Mouse (Mus musculus) common myeloid progenitor, adult 5-6 weeks (primary cell): ENCODE data around the gene Sema5a. TPM values are rescaled to one million over a fixed set of nuclear protein-coding genes. Genes with fewer than 3 reads are reported as not detected.

Experiments
- ATAC-seq: replicated peaks from 2 replicates; pipeline ENCODE4 v1.8.0; 2016; ENCODE audit warnings: low read depth, mild to moderate bottlenecking, moderate TSS enrichment, inconsistent platforms; ENCODE audit not compliant: poor library complexity, severe bottlenecking
- total RNA-seq: library from RNA; stranded (forward); fragments of 200-1000, 187-1606 nt; gene quantifications from 2 replicates; pipeline ENCODE4 v1.2.3, GENCODE M21; 2017

The Sema5a gene
- total RNA-seq, 1 experiment from 2014 or later, result not detected

DNA sequence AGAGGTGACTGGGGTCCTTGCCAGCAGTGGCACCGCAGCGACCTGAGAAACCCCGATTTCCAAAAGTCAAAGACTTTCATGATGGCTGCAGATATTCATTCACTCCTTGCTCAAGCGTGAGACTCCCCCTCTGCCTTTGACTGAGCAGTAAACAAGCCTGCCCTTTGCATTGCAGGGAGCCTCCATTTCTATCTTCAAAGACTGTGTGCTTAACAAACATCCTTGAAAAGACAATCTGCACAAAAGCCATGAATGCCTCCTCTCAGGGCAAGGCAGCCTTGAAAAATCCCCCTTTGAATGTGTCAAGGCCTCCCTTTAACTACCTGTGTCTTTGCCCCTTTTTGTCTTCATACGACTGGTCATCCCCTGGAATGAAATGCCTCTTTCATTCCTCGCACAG is 51.9 kb downstream of the Sema5a start:
- no peak for ATAC-seq

DNA sequence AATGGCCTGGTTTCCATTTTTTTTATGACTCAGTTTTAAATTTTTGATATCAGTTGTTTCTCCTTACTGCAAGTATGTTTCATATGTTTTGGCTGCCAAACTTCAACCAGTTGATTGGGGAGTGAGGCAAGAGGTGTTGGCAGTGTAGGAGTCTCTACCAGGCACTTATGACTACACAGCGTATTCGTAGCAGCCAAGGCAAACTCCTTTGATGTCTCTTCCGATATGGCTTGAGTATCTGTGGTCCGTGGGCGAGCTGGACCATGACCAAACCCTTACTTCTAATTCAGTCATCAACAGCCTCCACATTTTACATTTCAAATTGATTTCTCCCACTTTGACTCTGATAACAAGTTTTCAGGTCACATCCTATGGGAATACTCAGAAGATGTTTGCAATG is 52.7 kb downstream of the Sema5a start:
- ATAC-seq, result no peak

DNA sequence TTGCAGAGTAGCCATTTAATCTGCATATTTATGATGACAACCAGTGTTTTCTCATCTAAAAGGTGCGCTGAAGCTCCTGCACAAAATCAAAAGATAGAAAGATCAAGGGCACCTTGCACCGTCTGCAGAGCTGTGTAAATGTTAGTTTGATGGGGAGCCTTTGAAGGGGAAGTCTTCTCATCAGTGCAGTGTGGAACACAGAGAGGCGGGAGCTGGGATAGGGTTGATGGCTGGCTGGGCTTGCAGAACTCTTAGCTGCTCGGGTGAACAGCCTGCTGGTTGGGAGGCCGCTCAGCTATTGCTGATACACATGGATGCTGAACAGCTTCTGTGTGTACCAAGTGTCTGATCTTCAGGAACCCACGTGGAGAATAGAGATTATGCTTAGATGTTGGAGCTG is 53.9 kb downstream of the Sema5a start:
- ATAC-seq, result no peak

DNA sequence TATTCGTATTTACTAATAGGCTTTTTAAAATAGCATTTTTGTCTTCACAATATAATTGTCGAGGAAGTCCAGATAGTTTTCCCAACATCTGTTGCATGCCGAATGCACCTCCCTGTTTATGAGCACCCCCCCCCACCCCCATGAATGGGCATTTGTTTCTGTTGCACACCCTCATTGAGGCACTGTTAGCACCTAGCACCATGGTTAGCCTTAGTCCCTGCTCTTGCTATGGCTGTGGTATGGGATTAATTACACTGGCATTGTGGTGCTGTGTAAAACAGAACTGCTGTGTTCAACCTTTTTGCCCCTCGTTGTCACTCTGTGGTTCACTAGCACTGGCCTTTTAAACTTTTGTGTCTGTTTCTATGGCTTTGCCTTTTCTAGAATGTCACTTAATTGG is 56.4 kb downstream of the Sema5a start:
- ATAC-seq, result no peak

DNA sequence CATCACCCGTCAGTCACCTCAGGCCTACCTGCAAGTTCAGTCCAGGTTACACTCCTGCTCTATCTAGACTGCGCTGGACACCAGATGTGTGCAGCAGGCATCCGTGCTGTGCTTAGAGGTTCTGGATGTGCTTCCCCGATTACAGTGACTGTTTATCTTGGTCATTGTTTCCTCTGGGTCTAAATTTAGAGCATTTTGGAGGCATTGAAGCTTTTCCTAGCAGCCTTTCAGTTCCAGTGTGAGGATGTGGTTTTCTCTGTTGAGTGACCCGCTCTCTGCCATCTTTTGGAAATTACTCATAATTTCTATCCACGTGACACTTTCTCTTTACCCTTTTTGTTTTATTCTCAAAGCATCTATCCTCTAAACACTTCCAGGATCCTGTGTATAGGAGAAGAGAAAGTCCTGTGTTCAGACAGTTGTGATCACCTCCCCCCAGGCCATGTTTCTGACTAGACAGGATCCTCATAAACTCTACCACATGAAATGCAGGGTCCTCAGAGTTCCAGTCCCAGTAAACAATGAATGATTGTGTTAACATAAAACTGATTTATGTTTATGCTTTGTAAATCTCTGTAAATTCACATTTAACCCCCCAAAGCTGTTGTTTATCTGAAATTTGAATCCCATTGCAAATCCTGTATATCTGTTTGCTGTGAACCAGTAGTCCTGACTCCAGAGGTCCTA is 62.1 kb downstream of the Sema5a start:
- no peak for ATAC-seq

DNA sequence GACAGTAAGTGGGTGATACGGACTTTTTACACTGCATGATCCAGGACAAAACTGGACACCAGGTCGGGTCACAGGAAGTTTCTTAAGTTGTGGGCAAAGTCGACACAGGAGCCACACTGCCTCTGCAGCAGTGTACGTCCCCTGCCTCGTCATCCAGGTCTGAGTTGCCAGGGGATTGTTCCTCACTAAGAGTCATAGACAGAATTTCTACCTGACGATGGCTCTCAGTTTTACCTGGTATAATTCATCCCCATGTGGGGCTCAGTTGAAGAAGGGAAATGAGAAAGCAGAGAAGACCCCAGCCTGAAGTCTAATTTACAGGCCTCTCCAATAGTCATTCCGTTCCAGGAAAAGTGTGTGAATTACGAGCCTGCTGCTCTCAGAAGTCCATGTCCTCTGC is 66.2 kb downstream of the Sema5a start:
- no peak for ATAC-seq

DNA sequence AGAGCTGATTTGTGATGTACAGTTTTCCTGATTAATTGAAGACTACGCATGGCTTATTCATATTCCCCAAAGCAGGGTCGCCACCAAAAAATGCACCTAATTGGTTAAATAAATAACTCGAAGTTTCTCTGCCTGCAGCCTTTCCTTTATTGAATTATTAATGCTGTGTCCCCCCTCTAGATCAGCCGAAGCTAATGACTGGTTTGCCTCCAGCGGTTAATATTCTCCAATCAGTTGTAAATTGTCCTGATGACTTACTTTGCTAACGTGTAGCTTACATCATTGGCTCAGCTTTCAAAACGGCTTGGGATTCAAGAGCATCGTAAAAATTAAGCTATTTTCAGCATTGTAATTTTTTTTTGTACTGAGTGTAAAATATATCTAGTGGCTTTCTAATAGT is 66.7 kb downstream of the Sema5a start:
- ATAC-seq, result no peak

DNA sequence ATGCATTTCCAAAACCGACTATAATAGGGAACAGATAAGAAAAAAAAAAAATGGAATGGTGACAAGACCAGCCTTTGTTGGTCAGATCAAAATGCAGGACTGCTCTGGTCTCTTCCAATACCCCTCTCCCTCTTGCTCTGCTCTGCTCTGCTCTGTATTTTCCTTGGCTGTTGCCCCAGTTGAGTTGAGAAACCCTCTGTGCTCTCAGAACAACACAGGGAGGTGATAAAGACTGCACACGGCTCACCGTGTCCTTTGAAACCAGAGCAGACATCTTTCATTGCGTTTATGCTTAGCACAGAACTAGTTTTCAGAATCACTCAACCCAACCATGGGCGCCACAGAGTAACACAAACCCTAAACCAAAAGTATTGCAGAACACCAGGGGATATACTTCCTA is 72.5 kb downstream of the Sema5a start:
- ATAC-seq, result no peak

DNA sequence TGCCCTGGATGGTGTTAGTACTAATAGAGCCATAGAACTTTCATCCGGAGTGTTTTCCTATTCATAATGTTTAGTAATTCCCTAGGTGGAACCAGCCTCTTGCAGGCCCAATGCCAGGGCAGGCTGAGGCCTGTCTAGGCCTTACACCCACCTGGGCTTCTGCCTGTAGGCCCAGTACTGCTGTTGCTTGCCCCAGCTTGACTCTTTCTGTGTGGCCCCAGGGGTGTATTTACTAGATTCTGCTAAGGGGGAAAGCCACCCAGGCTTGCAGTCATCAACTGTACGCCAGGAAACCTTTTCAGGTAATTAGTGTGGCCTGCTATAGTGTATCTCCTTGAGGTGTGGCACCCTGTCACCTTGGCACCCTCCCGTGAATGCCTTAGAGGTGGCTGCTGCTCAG is 76.1 kb downstream of the Sema5a start:
- no peak for ATAC-seq

DNA sequence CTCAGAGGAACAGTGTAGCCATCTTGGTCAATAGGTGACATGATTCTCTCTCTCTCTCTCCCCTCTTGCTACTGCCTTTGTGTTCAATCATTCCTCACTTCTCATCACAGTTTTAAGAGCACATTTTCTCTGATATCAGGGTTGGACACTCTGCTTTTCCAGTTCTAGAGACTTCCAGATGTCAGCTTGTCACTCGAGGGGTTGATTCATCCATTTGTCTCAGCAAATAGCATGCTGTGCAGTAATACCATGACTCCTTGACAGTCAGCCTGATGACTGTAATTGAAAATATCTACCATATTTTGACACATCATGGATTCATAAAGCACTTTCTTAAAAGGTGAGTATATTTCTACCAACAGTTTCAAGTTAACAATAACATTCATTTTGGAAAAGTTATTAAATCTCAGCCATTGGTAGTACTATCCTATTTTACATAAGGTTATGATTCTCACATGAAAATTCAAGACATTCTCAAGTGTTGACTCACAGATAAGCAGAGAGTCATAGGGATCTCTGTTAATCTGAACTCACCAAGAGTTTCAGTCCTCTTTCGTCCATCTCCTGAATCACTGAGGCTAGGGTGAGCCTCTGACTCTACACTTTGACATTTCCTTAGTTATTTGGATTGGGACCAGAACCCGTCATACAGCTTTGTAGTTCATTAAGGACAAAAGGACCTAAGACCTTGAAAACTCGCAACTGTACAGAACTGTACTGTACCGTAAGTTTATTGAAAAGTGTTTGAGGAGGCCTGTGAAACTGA is 78.0 kb downstream of the Sema5a start:
- no peak for ATAC-seq

DNA sequence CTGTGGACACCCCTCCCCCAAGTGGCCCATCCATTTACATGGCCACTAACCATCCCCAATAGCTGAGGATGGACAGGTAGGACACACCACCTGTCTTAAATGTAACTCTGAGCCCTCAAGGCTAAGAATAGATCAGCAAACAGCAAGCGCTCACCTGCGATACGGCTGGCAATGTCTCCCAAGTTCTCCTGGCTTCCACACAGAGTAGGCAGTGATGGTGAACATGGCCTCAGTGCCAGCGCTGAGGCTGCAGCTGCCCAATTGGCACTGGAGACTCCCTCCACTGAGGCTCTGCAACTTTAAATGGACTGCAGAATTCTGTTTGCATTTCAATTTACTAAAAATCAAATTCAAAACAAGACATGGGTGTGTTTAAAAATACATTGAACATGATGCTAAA is 78.6 kb downstream of the Sema5a start:
- ATAC-seq, result no peak

DNA sequence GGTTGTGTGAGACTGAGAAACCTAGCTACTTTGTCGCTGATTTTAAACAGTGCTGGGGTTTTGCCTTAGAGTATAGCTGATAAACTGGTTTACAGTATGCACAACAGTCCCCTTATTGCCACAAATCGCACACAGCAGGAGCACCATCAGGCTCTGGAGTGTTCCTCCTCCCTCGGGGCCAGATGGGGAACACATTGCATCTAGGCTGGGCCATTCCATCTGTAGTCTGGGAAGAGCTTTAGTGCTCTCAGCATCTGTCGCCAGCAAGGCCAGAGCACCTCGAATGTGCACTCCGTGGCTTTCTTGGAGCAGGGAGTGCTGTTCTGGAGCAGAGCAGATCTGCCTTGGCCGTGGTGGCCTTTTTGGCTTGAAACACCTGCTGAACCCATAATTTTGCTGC is 79.5 kb downstream of the Sema5a start:
- no peak for ATAC-seq

DNA sequence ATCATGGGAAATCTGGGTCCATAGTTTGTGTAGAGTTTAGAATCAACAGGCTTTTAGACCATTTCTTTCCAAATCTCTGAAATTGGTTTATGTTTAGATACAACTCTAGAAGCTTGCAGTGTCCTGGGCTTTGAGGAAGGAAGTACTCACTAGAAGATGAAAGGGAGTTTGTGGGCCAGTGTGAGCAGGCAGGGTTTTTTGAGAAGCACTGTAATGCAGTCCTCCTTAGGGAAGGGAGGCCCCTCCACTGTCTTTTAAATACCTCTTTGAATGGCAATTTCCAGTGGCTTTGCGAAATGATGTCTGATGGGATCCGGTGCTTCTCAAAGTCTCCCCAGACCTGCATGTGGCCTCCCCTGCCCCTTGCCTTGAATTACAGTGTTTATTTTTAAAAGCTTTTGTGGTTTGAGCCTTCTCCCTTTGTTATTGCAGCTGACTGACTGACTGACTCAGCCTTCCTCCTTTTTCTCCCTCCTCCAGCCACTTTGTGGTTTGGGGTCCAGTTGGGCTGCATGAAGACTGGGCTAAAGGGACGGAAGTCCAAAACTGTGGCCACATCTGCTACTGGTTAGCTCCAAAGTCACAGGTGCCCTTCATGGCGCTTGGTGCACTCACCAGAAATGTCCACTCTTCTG is 83.9 kb downstream of the Sema5a start:
- ATAC-seq, result peak; percentile 67

DNA sequence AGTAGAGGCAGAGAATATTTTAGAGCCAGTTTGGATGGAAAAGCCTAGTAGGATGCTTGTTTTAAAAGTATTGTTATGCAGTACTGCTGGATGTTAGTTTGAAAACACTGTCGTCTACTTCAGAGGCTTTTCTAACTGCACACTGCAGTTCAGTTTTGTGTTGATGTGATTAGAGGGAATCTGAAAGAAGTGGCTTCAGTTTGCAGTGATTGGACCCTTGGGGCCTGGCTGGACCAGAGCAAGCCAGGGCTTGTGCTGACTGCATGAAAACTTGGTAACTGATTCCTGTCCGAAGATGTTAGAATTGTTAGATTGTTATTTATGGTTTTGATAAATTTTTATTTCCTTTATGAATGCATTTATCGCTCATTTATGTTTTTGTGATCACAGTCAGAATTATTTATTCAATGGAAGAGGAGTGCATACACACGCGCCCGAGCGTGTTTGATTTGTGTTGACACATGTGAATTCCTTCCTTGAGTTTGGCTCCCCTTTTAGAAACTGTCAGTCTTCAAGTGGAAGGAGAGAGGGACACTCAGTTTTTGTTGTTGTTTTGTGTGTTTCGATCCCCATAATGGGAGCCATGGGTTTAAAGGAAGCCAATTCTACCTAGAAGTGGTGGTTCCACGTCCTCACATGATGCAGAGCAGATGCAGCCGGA is 85.2 kb downstream of the Sema5a start:
- ATAC-seq, result no peak

DNA sequence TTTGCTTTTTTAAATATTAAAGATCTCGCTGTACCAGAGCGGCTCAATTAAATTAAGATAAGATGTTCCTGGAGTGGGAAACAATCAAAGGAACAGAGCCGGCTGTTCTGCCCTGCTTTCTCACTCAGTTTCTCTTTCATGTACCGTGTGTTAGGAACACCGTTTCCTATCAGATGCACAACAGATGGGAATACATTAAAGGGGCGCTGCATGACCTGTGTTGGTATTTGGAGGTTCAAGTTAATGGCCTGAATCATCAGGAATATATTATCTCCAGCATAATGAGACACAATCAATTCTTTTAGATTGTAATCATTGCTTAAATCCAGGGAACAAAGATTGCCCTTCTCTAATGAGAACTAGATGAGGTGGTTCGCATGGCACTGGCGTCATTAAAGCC is 85.8 kb downstream of the Sema5a start:
- ATAC-seq, result no peak

DNA sequence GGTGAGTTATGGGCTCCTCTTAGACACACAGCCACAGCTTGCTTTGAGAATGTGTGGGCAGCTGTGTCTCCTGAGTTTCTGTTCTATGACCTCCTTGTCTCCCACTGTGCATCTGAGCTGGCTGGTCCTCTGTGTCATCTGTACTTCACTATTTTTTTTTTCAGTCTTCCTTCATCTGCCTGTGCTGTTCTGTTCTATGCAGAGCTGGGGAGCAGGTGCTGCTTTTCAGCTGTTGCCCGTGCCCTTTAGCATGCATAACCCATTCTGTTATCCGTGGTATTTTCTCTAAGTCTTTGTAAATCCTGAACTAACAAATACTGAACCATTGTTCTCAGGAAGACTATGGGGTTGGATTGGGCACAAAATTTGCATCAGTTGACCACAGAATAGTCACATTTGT is 86.4 kb downstream of the Sema5a start:
- ATAC-seq, result no peak

DNA sequence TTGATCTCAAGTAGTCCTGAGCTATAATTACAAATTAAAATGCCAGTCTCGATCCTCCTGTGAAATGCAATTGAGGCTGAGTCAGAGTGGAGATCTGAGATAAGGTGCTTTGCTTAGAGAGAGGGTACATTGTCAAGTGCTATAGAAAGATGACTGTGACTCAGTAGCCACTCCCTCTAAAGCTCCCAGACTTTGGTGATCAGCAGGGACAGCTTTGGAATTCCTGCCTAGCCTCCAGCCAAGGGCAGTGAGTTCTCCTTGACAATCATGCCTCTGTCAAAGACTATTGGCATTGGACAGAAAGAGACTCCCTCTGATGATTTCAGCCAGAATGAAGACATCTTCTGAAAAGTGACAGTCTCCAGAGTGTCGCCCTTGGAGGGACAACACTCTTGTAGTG is 88.8 kb downstream of the Sema5a start:
- ATAC-seq, result no peak

DNA sequence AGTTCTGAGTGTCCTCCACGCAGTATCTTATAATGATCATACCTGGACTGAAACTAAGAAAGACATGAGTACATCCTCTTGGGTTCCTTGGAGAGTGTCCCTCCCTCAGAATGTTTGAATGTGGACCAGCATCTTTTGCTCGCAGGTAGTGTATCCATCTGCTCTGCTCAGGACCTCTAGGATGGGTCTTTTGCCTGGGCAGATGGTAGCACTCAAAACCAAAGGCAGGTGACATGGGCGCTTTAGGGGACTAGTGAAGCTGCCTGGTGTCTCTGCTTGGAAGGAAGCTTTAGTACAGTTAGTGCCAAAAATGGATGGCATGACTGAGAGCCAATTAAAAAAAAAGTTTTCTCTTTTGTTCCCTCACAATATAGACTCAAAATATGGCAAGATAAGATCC is 93.2 kb downstream of the Sema5a start:
- no peak for ATAC-seq

DNA sequence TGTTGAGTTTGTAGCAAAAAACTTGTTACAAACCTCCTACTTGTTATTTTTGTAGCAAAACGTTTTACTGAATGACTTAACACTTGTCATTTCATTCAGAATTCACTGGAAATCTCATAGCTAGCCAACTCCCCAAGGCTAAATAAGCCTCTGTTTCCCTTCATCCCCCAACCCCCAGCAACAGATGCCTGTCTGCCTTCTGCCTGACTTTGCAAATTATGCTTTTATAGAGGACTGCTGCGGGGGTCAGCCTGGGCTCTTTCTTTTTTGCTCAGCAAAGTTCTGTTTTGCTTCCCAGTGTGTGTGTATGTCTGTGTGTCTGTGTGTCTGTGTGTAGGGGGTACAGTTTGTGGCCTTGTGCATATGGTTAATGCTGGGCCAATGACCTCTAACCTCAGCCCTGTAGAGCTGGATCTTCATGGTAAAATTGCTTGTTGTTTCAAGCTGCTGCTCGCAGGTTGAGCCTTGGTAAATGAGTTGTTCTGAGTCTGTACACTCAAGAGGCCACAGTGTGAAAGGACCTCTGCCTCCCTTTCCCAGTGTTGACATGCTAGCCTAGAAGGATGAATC is 94.2 kb downstream of the Sema5a start:
- no peak for ATAC-seq

DNA sequence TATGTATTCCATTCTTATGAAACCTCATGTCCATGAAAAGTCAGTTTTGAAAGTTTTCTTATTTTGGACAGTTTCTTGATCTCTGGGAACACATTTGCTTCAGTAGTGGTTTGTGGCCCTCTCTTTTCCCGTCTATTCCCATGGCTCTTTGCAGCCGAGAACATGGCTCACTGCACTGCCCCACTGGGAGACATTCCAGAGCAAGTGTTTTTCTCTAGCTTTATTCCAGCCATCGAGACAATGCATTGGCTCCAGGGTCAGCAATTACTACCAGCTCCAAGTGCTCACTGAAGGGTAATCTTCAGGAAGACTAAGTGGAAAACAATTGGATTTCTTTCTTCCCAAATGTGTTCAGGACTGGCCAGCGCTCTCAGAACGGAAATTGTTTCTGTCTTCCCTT is 94.8 kb downstream of the Sema5a start:
- ATAC-seq, result no peak

DNA sequence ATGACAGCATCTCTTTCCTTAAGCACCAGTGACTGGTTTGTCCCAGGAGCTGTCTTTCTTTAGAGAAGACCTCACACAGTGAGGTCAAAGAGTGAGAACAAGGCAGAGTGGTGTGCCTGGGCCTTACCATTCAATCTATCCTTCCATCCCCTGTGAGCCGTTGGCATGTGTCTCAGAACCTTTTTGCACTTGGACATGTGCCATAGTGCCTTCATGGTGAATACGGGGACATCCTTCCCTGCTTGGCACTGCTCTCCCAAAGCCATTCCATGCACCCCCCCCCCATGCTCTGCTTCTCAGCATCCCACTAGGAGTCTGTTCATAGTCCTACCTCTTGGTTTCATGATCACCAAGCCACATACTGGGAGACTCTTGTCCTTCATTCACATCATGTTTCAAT is 96.8 kb downstream of the Sema5a start:
- ATAC-seq, result no peak
